Mouse (Mus musculus) left cerebral cortex, adult 8-10 months (tissue): ENCODE measurements at regions not wholly inside any gene's neighbourhood (a gene's known extent, or its start where the extent isn't known, plus 50 kb on each side); places are given as distances from the start of the nearest gene placed in this dataset.

Source experiments
- DNase-seq, 2 experiments: peaks; one replicate each; pipeline ENCODE4 v3.0.0; 2022; ENCODE audit warnings: low spot score in 2 of 2

- peak in 1 of 2 experiments; percentile 43 for DNase-seq
Measured at GRCm38 (mm10) chr10:111419375-111420194, 53.4 kb upstream of the Nap1l1 start.

GRCm38 (mm10) chr10:111420195-111420838 is 52.7 kb upstream of the Nap1l1 start:
- DNase-seq: no peak

GRCm38 (mm10) chr10:111422057-111422456 is 51.0 kb upstream of the Nap1l1 start:
- DNase-seq: no peak

DNA sequence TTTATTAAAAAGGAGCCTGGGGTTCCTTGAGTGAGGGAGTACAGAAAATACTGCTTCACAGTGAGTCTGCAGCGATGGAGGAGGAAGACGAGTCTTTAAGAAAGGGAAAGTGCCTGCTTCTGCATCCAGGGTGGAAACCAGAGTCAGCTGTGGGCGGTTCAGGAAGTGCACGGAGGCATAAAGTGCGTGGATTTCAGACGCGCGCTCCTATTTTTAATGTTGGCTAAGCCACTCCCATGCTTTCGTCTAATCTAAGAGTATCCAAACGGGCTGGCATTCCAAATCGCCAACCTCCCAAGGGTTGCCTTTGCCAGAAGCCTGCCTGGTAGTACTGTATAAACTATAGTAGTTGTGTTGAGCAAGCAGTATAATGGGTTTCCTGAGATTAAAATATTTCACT is 50.4 kb upstream of the Nap1l1 start:
- peak; percentile 51 to 64 for DNase-seq
